Mouse (Mus musculus) midbrain, embryonic 15.5 days (tissue): ENCODE measurements at regions not wholly inside any gene's neighbourhood (a gene's known extent, or its start where the extent isn't known, plus 50 kb on each side); places are given as distances from the start of the nearest gene placed in this dataset.
"Not testable (repeated sequence)": the region's sequence is repeated elsewhere in the genome, so short reads cannot be mapped to it uniquely, and the experiment has no call there.

ENCODE experiments used
- ATAC-seq: fragments of 200-750 bp; cut with Nextera tagmentation; replicated peaks from 2 replicates; pipeline ENCODE4 v1.8.0; 2017; ENCODE audit warnings: moderate TSS enrichment
- H3K27ac ChIP-seq: fragments of 300-500 bp; sonication (generic); 2 replicates; pipeline ENCODE4 v1.5.1; 2015; ENCODE audit warnings: mild to moderate bottlenecking, inconsistent platforms
- H3K27me3 ChIP-seq: fragments of 300-500 bp; sonication (generic); replicated peaks from 2 replicates; pipeline ENCODE4 v1.6.1; 2015; ENCODE audit warnings: inconsistent platforms
- H3K36me3 ChIP-seq: fragments of 300-500 bp; sonication (generic); replicated peaks from 2 replicates; pipeline ENCODE4 v1.6.1; 2015; ENCODE audit warnings: inconsistent platforms
- H3K4me1 ChIP-seq: fragments of 300-500 bp; sonication (generic); 2 replicates; pipeline ENCODE4 v1.6.1; 2015; ENCODE audit warnings: inconsistent platforms
- H3K4me2 ChIP-seq: fragments of 300-500 bp; sonication (generic); 2 replicates; pipeline ENCODE4 v1.6.1; 2015; ENCODE audit warnings: inconsistent platforms, mild to moderate bottlenecking, moderate library complexity
- H3K4me3 ChIP-seq: fragments of 300-500 bp; sonication (generic); 2 replicates; pipeline ENCODE4 v1.5.1; 2015; ENCODE audit warnings: mild to moderate bottlenecking, inconsistent platforms
- H3K9ac ChIP-seq: fragments of 300-500 bp; sonication (generic); 2 replicates; pipeline ENCODE4 v1.6.1; 2015; ENCODE audit warnings: mild to moderate bottlenecking, inconsistent platforms
- H3K9me3 ChIP-seq: fragments of 300-500 bp; sonication (generic); 2 replicates; pipeline ENCODE4 v1.6.1; 2016; ENCODE audit warnings: inconsistent platforms
- WGBS: fragments of 180-500 bp; shearing (Covaris S2); methylation state at CpG from one replicate; pipeline ENCODE4 v1.1.7; 2015; ENCODE audit warnings: mixed read lengths; 5-methylcytosine and 5-hydroxymethylcytosine counted together

- H3K4me3 ChIP-seq: no peak overlapping the region
- H3K4me1 ChIP-seq: no peaks in the 10 kb centered on the region
- no peaks in the 10 kb centered on the region for H3K9me3 ChIP-seq
- H3K4me2 ChIP-seq: no peak overlapping the region
- 91% methylated on average over 3 of the region's 3 CpGs for WGBS
- ATAC-seq: no peak
- no peaks in the 10 kb centered on the region for H3K27me3 ChIP-seq
- no peaks in the 10 kb centered on the region for H3K36me3 ChIP-seq
- no peak overlapping the region for H3K9ac ChIP-seq
- H3K27ac ChIP-seq: no peak overlapping the region
Measured at GRCm38 (mm10) chr1:181262496-181262895, 50.7 kb upstream of the Wdr26 start.

GRCm38 (mm10) chr1:181263216-181263615 is 51.4 kb upstream of the Wdr26 start:
- Histone ChIP-seq H3K36me3 (no peaks in the 10 kb centered on the region), H3K27me3 (no peaks in the 10 kb centered on the region), H3K4me2 (no peak overlapping the region), H3K9me3 (no peaks in the 10 kb centered on the region), H3K27ac (no peak overlapping the region), H3K4me3 (no peak overlapping the region), H3K9ac (no peak overlapping the region), H3K4me1 (no peaks in the 10 kb centered on the region)
- no peak for ATAC-seq
- WGBS: 96% methylated on average over 10 of the region's 10 CpGs

- not testable (repeated sequence) for H3K9ac ChIP-seq, ATAC-seq, H3K4me2 ChIP-seq
Measured at GRCm38 (mm10) chr1:181270469-181270868, 58.7 kb upstream of the Wdr26 start.

GRCm38 (mm10) chr1:181271164-181271563 is 59.4 kb upstream of the Wdr26 start:
- ATAC-seq: no peak
- no peaks in the 10 kb centered on the region for H3K27me3 ChIP-seq
- H3K9me3 ChIP-seq: no peaks in the 10 kb centered on the region
- no peaks in the 10 kb centered on the region for H3K36me3 ChIP-seq
- 84% methylated on average over 5 of the region's 5 CpGs for WGBS
- no peak overlapping the region for H3K4me2 ChIP-seq
- no peak overlapping the region for H3K9ac ChIP-seq
- H3K4me3 ChIP-seq: no peak overlapping the region
- 0 out of 2 replicates have a peak, but pooled peaks cover 3% of the 10 kb centered on the region for H3K4me1 ChIP-seq
- H3K27ac ChIP-seq: no peak overlapping the region

More at GRCm38 (mm10) chr1:181270469-181270868, 58.7 kb upstream of the Wdr26 start:
- not testable (repeated sequence) for H3K4me3 ChIP-seq, H3K27me3 ChIP-seq, H3K36me3 ChIP-seq, H3K4me1 ChIP-seq, H3K9me3 ChIP-seq, H3K27ac ChIP-seq
- WGBS: 96% methylated on average over 12 of the region's 15 CpGs

GRCm38 (mm10) chr1:181271821-181272220 is 60.0 kb upstream of the Wdr26 start:
- H3K4me3 ChIP-seq: no peak overlapping the region
- H3K4me1 ChIP-seq: 0 out of 2 replicates have a peak, but pooled peaks cover 3% of the 10 kb centered on the region
- H3K9me3 ChIP-seq: no peaks in the 10 kb centered on the region
- no peak overlapping the region for H3K27ac ChIP-seq
- no peak overlapping the region for H3K4me2 ChIP-seq
- 90% methylated on average over 6 of the region's 6 CpGs for WGBS
- H3K36me3 ChIP-seq: no peaks in the 10 kb centered on the region
- no peak for ATAC-seq
- H3K27me3 ChIP-seq: no peaks in the 10 kb centered on the region
- no peak overlapping the region for H3K9ac ChIP-seq

GRCm38 (mm10) chr1:181272622-181273296 is 61.0 kb upstream of the Wdr26 start:
- Histone ChIP-seq H3K4me3 (no peak overlapping the region), H3K9me3 (no peaks in the 10 kb centered on the region), H3K27me3 (no peaks in the 10 kb centered on the region), H3K4me2 (peak overlapping the region; percentile 24; the same call in 1 of the 2 replicates), H3K27ac (no peak overlapping the region), H3K4me1 (0 out of 2 replicates have a peak, but pooled peaks cover 3% of the 10 kb centered on the region), H3K36me3 (no peaks in the 10 kb centered on the region), H3K9ac (no peak overlapping the region)
- WGBS: 4% methylated on average over 18 of the region's 20 CpGs
- ATAC-seq: peak; percentile 80

GRCm38 (mm10) chr1:181273540-181274204 is 61.9 kb upstream of the Wdr26 start:
- Histone ChIP-seq H3K4me2 (no peak overlapping the region), H3K9ac (no peak overlapping the region), H3K27ac (no peak overlapping the region), H3K36me3 (no peaks in the 10 kb centered on the region), H3K9me3 (no peaks in the 10 kb centered on the region), H3K4me3 (no peak overlapping the region), H3K4me1 (0 out of 2 replicates have a peak, but pooled peaks cover 3% of the 10 kb centered on the region), H3K27me3 (no peaks in the 10 kb centered on the region)
- ATAC-seq: no peak
- WGBS: 44% methylated on average over 9 of the region's 10 CpGs

- H3K4me2 ChIP-seq: no peak overlapping the region
- no peaks in the 10 kb centered on the region for H3K27me3 ChIP-seq
- H3K36me3 ChIP-seq: no peaks in the 10 kb centered on the region
- no peak overlapping the region for H3K4me3 ChIP-seq
- WGBS: 81% methylated on average over 5 of the region's 5 CpGs
- H3K4me1 ChIP-seq: no peaks in the 10 kb centered on the region
- H3K9me3 ChIP-seq: no peaks in the 10 kb centered on the region
- no peak overlapping the region for H3K9ac ChIP-seq
- no peak for ATAC-seq
- no peak overlapping the region for H3K27ac ChIP-seq
Measured at GRCm38 (mm10) chr1:181280826-181281225, 69.0 kb upstream of the Wdr26 start.

- not testable (repeated sequence) for H3K9me3 ChIP-seq, H3K27ac ChIP-seq, H3K4me3 ChIP-seq, H3K4me1 ChIP-seq, H3K27me3 ChIP-seq, ATAC-seq, H3K9ac ChIP-seq, H3K36me3 ChIP-seq, H3K4me2 ChIP-seq
- WGBS: 87% methylated on average over 8 of the region's 8 CpGs
Measured at GRCm38 (mm10) chr1:181282986-181283385, 69.4 kb upstream of the Cnih3 start.

GRCm38 (mm10) chr1:181283539-181283938 is 68.9 kb upstream of the Cnih3 start:
- H3K4me1 ChIP-seq, H3K36me3 ChIP-seq, H3K9me3 ChIP-seq, H3K9ac ChIP-seq, H3K4me2 ChIP-seq, H3K27ac ChIP-seq, ATAC-seq, H3K27me3 ChIP-seq, H3K4me3 ChIP-seq: not testable (repeated sequence)
- 82% methylated on average over 8 of the region's 8 CpGs for WGBS

- WGBS: 74% methylated on average over 10 of the region's 10 CpGs
Measured at GRCm38 (mm10) chr1:181284301-181285197, 67.9 kb upstream of the Cnih3 start.

GRCm38 (mm10) chr1:181285600-181285999 is 66.8 kb upstream of the Cnih3 start:
- no peaks in the 10 kb centered on the region for H3K4me1 ChIP-seq
- WGBS: 92% methylated on average over 8 of the region's 8 CpGs

More at GRCm38 (mm10) chr1:181284301-181285197, 67.9 kb upstream of the Cnih3 start:
- no peak for ATAC-seq
- no peak overlapping the region for H3K9ac ChIP-seq
- H3K27me3 ChIP-seq: no peaks in the 10 kb centered on the region
- no peak overlapping the region for H3K4me3 ChIP-seq
- H3K4me1 ChIP-seq: no peaks in the 10 kb centered on the region
- no peak overlapping the region for H3K4me2 ChIP-seq
- no peak overlapping the region for H3K27ac ChIP-seq
- H3K9me3 ChIP-seq: no peaks in the 10 kb centered on the region
- no peaks in the 10 kb centered on the region for H3K36me3 ChIP-seq

More at GRCm38 (mm10) chr1:181285600-181285999, 66.8 kb upstream of the Cnih3 start:
- Histone ChIP-seq H3K36me3 (no peaks in the 10 kb centered on the region), H3K4me3 (no peak overlapping the region), H3K27me3 (no peaks in the 10 kb centered on the region), H3K9me3 (no peaks in the 10 kb centered on the region), H3K4me2 (no peak overlapping the region), H3K9ac (no peak overlapping the region), H3K27ac (no peak overlapping the region)
- no peak for ATAC-seq
